Mouse (Mus musculus) liver, embryonic 11.5 days (tissue): ENCODE measurements around the gene Olfr145. TPM values are rescaled to one million over a fixed set of nuclear protein-coding genes. Genes with fewer than 3 reads are reported as not detected.

Experiments used
- polyA plus RNA-seq: library from polyadenylated mRNA; unstranded; fragments of >200 nt; fragmentation: Nextera tagmentation; extraction: Ambion mirVana; gene quantifications from 2 replicates; pipeline ENCODE4 v1.2.1, GENCODE M21; 2014

Gene Olfr145
- polyA plus RNA-seq, 1 experiment from 2014 or later, result not detected

Other genes with a start within 250 kb of the Olfr145 start
- 127 and 128 TPM in 2 replicates for gene Tbrg1, start 239.4 kb upstream of the Olfr145 start, polyA plus RNA-seq
- not detected in 2 replicates for gene Panx3, start 227.5 kb upstream of the Olfr145 start, polyA plus RNA-seq
- not detected in 2 replicates for gene Olfr160, start 180.5 kb upstream of the Olfr145 start, polyA plus RNA-seq
- gene Olfr874, start 151.6 kb upstream of the Olfr145 start, polyA plus RNA-seq, result not detected in 2 replicates
- not detected in 2 replicates for gene Olfr875, start 124.9 kb upstream of the Olfr145 start, polyA plus RNA-seq
- not detected in 2 replicates for gene Olfr876, start 93.7 kb upstream of the Olfr145 start, polyA plus RNA-seq
- not detected in 2 replicates for gene Olfr877, start 42.5 kb upstream of the Olfr145 start, polyA plus RNA-seq
- gene Olfr878, start 21.1 kb downstream of the Olfr145 start, polyA plus RNA-seq, result not detected in 2 replicates
- not detected in 2 replicates for gene Olfr881, start 95.1 kb downstream of the Olfr145 start, polyA plus RNA-seq
- gene Olfr883, start 129.1 kb downstream of the Olfr145 start, polyA plus RNA-seq, result not detected in 2 replicates
- not detected in 2 replicates for gene Olfr884, start 149.8 kb downstream of the Olfr145 start, polyA plus RNA-seq
- gene Olfr885, start 164.6 kb downstream of the Olfr145 start, polyA plus RNA-seq, result not detected in 2 replicates
- gene Olfr887, start 187.3 kb downstream of the Olfr145 start, polyA plus RNA-seq, result not detected in 2 replicates
- not detected in 2 replicates for gene Olfr888, start 211.4 kb downstream of the Olfr145 start, polyA plus RNA-seq
- 0.37 and 0.42 TPM in 2 replicates for gene Olfr889, start 218.5 kb downstream of the Olfr145 start, polyA plus RNA-seq
- not detected in 2 replicates for gene Olfr890, start 245.8 kb downstream of the Olfr145 start, polyA plus RNA-seq